Mouse (Mus musculus) neural tube, embryonic 14.5 days (tissue): ENCODE measurements around the gene Otud6a. TPM values are rescaled to one million over a fixed set of nuclear protein-coding genes. Genes with fewer than 3 reads are reported as not detected.
"Not testable (repeated sequence)": the region's sequence is repeated elsewhere in the genome, so short reads cannot be mapped to it uniquely, and the experiment has no call there.

Experiments used
- ATAC-seq: fragments of 200-750 bp; cut with Nextera tagmentation; 2 replicates; pipeline ENCODE4 v1.8.0; 2017; ENCODE audit warnings: low read depth, mild to moderate bottlenecking, moderate TSS enrichment, moderate library complexity
- H3K27ac ChIP-seq: fragments of 300-500 bp; sonication (generic); 2 replicates; pipeline ENCODE4 v1.5.1; 2014; ENCODE audit warnings: low read depth, mild to moderate bottlenecking, control low read depth, low read length, moderate library complexity, mixed read lengths
- H3K27me3 ChIP-seq: fragments of 300-500 bp; sonication (generic); 2 replicates; pipeline ENCODE4 v1.6.1; 2014; ENCODE audit warnings: low read length; ENCODE audit not compliant: control insufficient read depth, insufficient read depth
- H3K36me3 ChIP-seq: fragments of 300-500 bp; sonication (generic); 2 replicates; pipeline ENCODE4 v1.6.1; 2014; ENCODE audit warnings: low read length, mixed read lengths; ENCODE audit not compliant: control insufficient read depth, insufficient read depth
- H3K4me1 ChIP-seq: fragments of 300-500 bp; sonication (generic); 2 replicates; pipeline ENCODE4 v1.6.1; 2014; ENCODE audit warnings: low read length; ENCODE audit not compliant: control insufficient read depth, insufficient read depth
- H3K4me2 ChIP-seq: fragments of 300-500 bp; sonication (generic); 2 replicates; pipeline ENCODE4 v1.6.1; 2014; ENCODE audit warnings: mild to moderate bottlenecking, low read depth, low read length, control low read depth
- H3K4me3 ChIP-seq: fragments of 300-500 bp; sonication (generic); 2 replicates; pipeline ENCODE4 v1.5.1; 2014; ENCODE audit warnings: low read depth, low read length, control low read depth, mixed read lengths
- H3K9ac ChIP-seq: fragments of 300-500 bp; sonication (generic); replicated peaks from 2 replicates; pipeline ENCODE4 v1.6.1; 2014; ENCODE audit warnings: low read depth, mild to moderate bottlenecking, control low read depth, low read length, mixed read lengths
- H3K9me3 ChIP-seq: fragments of 300-500 bp; sonication (generic); 2 replicates; pipeline ENCODE4 v1.6.1; 2016; ENCODE audit warnings: low read length; ENCODE audit not compliant: control insufficient read depth
- WGBS: fragments of 180-500 bp; shearing (Covaris S2); extraction: QIAGEN DNeasy Blood & Tissue Kit; methylation state at CpG from one replicate; pipeline ENCODE4 v1.1.7; 2014; 5-methylcytosine and 5-hydroxymethylcytosine counted together
- microRNA counts: library from miRNA; unstranded; fragments of <30 nt; microRNA quantifications from one replicate; lab custom pipeline; 2016
- microRNA-seq: library from miRNA; unstranded; fragments of <30 nt; microRNA quantifications from one replicate; pipeline ENCODE4, GENCODE M21; 2016
- polyA plus RNA-seq: library from polyadenylated mRNA; unstranded; fragments of >200 nt; fragmentation: Nextera tagmentation; extraction: Ambion mirVana; gene quantifications from 2 replicates; pipeline ENCODE4 v1.2.1, GENCODE M21; 2014

Gene Otud6a
- polyA plus RNA-seq, 1 experiment from 2014 or later: not detected

DNA sequence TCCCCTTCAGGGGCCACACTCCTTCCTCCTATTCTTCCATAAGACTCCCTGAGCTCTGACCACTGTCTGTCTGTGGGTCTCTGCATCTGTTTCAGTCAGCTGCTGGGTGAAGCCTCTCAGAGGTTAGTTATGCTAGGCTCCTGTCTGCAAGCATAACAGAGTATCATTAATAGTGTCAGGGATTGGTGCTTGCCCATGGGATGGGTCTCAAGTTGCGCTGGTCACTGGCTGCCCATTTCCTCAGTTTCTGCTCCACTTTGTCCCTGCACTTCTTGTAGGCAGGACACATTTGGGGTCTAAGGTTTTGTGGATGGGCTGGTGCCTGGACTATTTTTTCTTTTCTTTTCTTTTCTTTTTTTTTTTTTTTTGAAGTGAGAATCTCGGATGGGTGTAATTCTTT is 13.8 kb downstream of the Otud6a start, which contains the start of gene Awat2:
Gene Awat2 (minus strand): TSS at position 101 of the 400 bp plus-strand sequence.
- not testable (repeated sequence) for H3K4me2 ChIP-seq, H3K4me3 ChIP-seq
- WGBS: 72% methylated on average over 2 of the region's 2 CpGs

DNA sequence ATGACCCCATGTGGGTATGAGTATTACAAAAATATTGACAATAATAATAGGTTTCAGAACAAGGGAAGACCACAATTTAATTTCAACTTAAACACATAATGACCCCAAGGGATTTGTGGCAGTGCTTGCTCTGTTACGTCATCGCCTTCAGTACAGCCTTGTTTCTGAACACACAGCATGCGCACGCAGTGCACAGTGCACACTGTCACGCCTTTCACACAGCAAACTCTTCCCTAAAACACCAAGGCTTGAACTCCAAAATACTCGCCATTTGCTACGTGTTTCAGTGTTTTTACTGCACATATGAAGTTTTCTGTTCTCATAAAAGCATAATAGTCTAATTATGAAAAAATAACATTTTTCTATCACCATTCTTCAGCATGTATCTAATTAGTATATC is 14.7 kb downstream of the Otud6a start:
- WGBS: 88% methylated on average over 7 of the region's 7 CpGs
- no peaks in the 10 kb centered on the region for H3K36me3 ChIP-seq
- no peak overlapping the region for H3K4me2 ChIP-seq
- H3K27ac ChIP-seq: no peak overlapping the region
- no peaks in the 10 kb centered on the region for H3K4me1 ChIP-seq
- H3K4me3 ChIP-seq: no peak overlapping the region
- no peaks in the 10 kb centered on the region for H3K27me3 ChIP-seq
- H3K9ac ChIP-seq: no peak overlapping the region
- H3K9me3 ChIP-seq: no peaks in the 10 kb centered on the region
- ATAC-seq: no peak

More for the DNA sequence above, 13.8 kb downstream of the Otud6a start, which contains the start of gene Awat2:
- not testable (repeated sequence) for H3K27ac ChIP-seq, ATAC-seq, H3K4me1 ChIP-seq, H3K9ac ChIP-seq, H3K9me3 ChIP-seq, H3K36me3 ChIP-seq, H3K27me3 ChIP-seq

DNA sequence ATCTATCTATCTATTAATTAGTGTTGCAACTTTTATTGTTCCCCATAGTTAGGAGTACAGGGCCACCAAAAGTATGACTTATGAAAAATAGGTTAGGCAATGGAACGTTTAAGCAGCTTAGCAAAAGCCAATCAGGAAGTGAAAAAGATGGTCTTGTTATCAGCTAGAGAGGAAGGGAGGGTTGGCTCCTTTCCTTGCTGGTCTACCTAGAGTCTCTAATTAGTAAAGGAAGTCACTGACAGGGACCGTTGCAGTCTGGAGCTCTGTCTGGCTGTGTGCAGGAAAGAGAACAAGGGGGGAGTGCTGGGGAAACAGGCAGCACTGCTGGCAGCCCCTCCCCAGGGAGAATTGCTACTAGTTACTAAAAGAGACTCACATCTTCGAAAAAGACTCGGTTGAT is 39.2 kb downstream of the Otud6a start:
- H3K4me3 ChIP-seq: no peak overlapping the region
- no peak overlapping the region for H3K4me2 ChIP-seq
- WGBS: 79% methylated on average over 4 of the region's 4 CpGs
- no peaks in the 10 kb centered on the region for H3K4me1 ChIP-seq
- no peak for ATAC-seq
- no peaks in the 10 kb centered on the region for H3K36me3 ChIP-seq
- H3K27ac ChIP-seq: no peak overlapping the region
- no peak overlapping the region for H3K9ac ChIP-seq
- no peaks in the 10 kb centered on the region for H3K9me3 ChIP-seq
- no peaks in the 10 kb centered on the region for H3K27me3 ChIP-seq

DNA sequence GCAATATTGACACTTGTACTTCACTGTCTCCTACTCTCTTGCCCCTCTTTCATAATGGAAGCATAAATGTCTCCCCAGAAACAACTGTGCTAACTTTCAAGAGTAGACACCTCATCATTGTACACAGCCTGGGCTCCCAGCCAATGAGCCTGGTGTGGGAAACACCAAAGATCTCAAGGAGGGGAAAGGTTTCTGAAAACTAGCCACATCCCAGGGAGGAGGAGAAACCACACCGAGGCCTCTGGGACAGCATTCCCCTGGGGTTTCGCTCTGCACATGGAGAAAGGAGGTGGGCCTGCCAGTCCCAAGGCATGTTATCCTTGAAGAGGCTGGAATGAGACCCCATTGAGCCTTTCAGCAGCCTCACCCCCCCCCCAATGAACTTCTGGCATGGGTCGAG is 41.3 kb downstream of the Otud6a start:
- Histone ChIP-seq H3K4me2 (no peak overlapping the region), H3K36me3 (no peaks in the 10 kb centered on the region), H3K9me3 (no peaks in the 10 kb centered on the region), H3K4me3 (no peak overlapping the region), H3K27me3 (no peaks in the 10 kb centered on the region), H3K4me1 (no peaks in the 10 kb centered on the region), H3K27ac (no peak overlapping the region), H3K9ac (no peak overlapping the region)
- no peak for ATAC-seq
- 86% methylated on average over 3 of the region's 3 CpGs for WGBS

DNA sequence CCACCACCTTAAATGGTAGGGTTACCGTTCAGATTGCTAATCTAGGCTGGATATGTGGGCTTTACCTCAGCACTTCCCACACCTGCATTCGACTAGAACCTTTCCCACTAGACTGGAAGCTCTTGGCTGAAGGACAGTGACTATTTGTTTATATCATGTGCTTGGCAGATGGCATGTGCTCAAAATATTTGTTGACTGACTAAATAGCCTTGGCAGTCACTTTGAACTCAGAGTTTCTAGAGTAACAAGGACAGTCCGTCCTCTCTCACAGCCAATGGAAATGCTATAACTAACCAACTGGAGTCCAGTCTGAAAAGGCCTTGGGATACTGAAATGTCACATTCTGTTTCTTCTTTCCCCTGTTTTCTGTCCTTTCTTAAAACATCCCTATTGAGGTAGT is 42.7 kb downstream of the Otud6a start:
- Histone ChIP-seq H3K9me3 (no peaks in the 10 kb centered on the region), H3K4me2 (no peak overlapping the region), H3K9ac (no peak overlapping the region), H3K27ac (no peak overlapping the region), H3K36me3 (no peaks in the 10 kb centered on the region), H3K27me3 (no peaks in the 10 kb centered on the region), H3K4me1 (no peaks in the 10 kb centered on the region), H3K4me3 (no peak overlapping the region)
- 82% methylated on average over 3 of the region's 3 CpGs for WGBS
- no peak for ATAC-seq

DNA sequence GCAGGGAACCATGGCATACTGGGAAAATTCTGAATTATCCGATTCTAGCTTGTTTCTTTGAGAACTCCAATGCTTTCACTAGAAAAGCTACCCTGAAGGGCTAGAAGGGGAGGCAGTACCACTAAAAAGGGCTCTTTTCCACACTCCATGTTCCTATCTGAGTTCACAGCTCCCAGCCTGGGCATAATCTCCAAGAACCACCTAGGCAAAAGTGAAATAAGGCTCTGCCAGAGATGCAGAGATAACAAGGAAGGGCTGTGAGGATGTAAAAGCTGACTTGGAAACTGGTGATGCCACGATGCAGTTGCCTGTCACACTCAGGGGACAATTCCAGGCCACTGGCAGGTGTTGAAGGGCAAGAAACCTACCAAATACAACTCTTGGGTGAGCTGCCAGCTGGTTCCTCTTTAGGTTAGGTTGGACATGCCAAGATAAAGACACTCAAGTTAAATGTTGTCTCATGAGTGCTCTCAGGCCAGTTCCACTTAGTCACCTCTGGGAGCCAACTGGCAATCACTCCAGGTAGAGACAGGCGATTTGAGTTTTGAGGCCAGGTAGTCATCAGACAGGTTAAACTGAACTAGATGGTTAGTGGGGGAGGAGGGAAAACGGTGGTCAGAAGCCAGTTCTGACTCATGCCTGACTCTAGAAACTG is 46.9 kb downstream of the Otud6a start:
- no peaks in the 10 kb centered on the region for H3K9me3 ChIP-seq
- no peak overlapping the region for H3K4me3 ChIP-seq
- H3K27ac ChIP-seq: no peak overlapping the region
- H3K9ac ChIP-seq: no peak overlapping the region
- H3K27me3 ChIP-seq: no peaks in the 10 kb centered on the region
- 81% methylated on average over 4 of the region's 4 CpGs for WGBS
- no peak overlapping the region for H3K4me2 ChIP-seq
- no peak for ATAC-seq
- H3K36me3 ChIP-seq: no peaks in the 10 kb centered on the region
- no peaks in the 10 kb centered on the region for H3K4me1 ChIP-seq

MicroRNAs within 50 kb of the gene (microRNA counts, 519-probe panel; counts per million panel counts)
- 2,896 counts per million, percentile 19 among the panel's probes with 10 or more counts for microRNA mmu-miR-676 (lab: Ali Mortazavi, UCI)

Small RNA genes within 50 kb of the gene (microRNA-seq; reads per million reads assigned to microRNA genes)
- gene Mir676: 358 reads per million, percentile 65 among the genes with 10 or more reads in this experiment

Other genes with a start within 250 kb of the Otud6a start
- not detected in 2 replicates for gene Awat2, start 13.7 kb downstream of the Otud6a start, polyA plus RNA-seq
- 28.2 and 32.4 TPM in 2 replicates for gene Igbp1, start 65.3 kb downstream of the Otud6a start, polyA plus RNA-seq
- not detected in 2 replicates for gene Dgat2l6, start 95.8 kb downstream of the Otud6a start, polyA plus RNA-seq
- not detected in 2 replicates for gene Awat1, start 143.2 kb downstream of the Otud6a start, polyA plus RNA-seq
- not detected in 2 replicates for gene P2ry4, start 165.9 kb downstream of the Otud6a start, polyA plus RNA-seq
- not detected in 2 replicates for gene Arr3, start 176.5 kb downstream of the Otud6a start, polyA plus RNA-seq
- 2.1 and 3.4 TPM in 2 replicates for gene Kif4, start 196.7 kb downstream of the Otud6a start, polyA plus RNA-seq
- 98.9 and 101 TPM in 2 replicates for gene Pdzd11, start 197.6 kb downstream of the Otud6a start, polyA plus RNA-seq